Mouse (Mus musculus) kidney, embryonic 16.5 days (tissue): ENCODE measurements at regions not wholly inside any gene's neighbourhood (a gene's known extent, or its start where the extent isn't known, plus 50 kb on each side); places are given as distances from the start of the nearest gene placed in this dataset.

Source experiments
- ATAC-seq: fragments of 200-750 bp; cut with Nextera tagmentation; 2 replicates; pipeline ENCODE4 v1.8.0; 2017; ENCODE audit warnings: moderate TSS enrichment; ENCODE audit not compliant: low FRiP score, low TSS enrichment
- H3K27ac ChIP-seq: fragments of 300-500 bp; sonication (generic); 2 replicates; pipeline ENCODE4 v1.5.1; 2014; ENCODE audit warnings: low read length
- H3K27me3 ChIP-seq: fragments of 300-500 bp; sonication (generic); 2 replicates; pipeline ENCODE4 v1.6.1; 2014; ENCODE audit warnings: low read length, control low read depth, mixed read lengths; ENCODE audit not compliant: insufficient read depth
- H3K36me3 ChIP-seq: fragments of 300-500 bp; sonication (generic); 2 replicates; pipeline ENCODE4 v1.6.1; 2014; ENCODE audit warnings: low read length, control low read depth, mixed read lengths; ENCODE audit not compliant: insufficient read depth
- H3K4me1 ChIP-seq: fragments of 300-500 bp; sonication (generic); 2 replicates; pipeline ENCODE4 v1.6.1; 2014; ENCODE audit warnings: low read length, control low read depth, mixed read lengths; ENCODE audit not compliant: insufficient read depth
- H3K4me2 ChIP-seq: fragments of 300-500 bp; sonication (generic); replicated peaks from 2 replicates; pipeline ENCODE4 v1.6.1; 2014; ENCODE audit warnings: low read depth, low read length
- H3K4me3 ChIP-seq: fragments of 300-500 bp; sonication (generic); 2 replicates; pipeline ENCODE4 v1.5.1; 2014; ENCODE audit warnings: mild to moderate bottlenecking, low read length
- H3K9ac ChIP-seq: fragments of 300-500 bp; sonication (generic); replicated peaks from 2 replicates; pipeline ENCODE4 v1.6.1; 2014; ENCODE audit warnings: low read length
- H3K9me3 ChIP-seq: fragments of 300-500 bp; sonication (generic); 2 replicates; pipeline ENCODE4 v1.6.1; 2016; ENCODE audit warnings: low read length, control low read depth
- WGBS: fragments of 180-500 bp; shearing (Covaris S2); extraction: QIAGEN DNeasy Blood & Tissue Kit; methylation state at CpG from one replicate; pipeline ENCODE4 v1.1.7; 2014; 5-methylcytosine and 5-hydroxymethylcytosine counted together

DNA sequence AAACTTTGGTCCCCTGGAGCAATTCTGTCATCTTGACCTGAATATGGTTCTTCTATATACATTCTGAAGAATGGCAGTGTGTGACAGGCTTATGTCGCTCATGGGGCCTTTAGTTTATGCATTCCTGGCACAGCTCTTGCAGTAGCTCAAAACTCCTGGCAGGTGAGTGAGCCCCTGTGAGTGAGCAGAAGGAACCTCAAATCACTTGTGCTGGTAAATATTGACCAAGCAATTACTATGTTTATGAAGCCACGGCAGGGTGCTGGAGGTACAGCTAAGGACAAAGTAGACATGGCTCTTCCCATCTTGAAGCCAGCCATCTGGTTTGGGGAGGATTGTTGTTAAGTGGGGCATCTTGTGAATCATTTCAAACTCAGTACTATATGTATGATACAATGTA lies 79.1 kb upstream of the Klf9 start:
- 68% methylated on average over 2 of the region's 2 CpGs for WGBS
- no peak overlapping the region for H3K27ac ChIP-seq
- H3K27me3 ChIP-seq = no peaks in the 10 kb centered on the region
- no peak for ATAC-seq
- no peak overlapping the region for H3K9ac ChIP-seq
- no peaks in the 10 kb centered on the region for H3K9me3 ChIP-seq
- H3K36me3 ChIP-seq = no peaks in the 10 kb centered on the region
- H3K4me3 ChIP-seq = no peak overlapping the region
- H3K4me1 ChIP-seq = peaks cover 13% of the 10 kb centered on the region
- no peak overlapping the region for H3K4me2 ChIP-seq

DNA sequence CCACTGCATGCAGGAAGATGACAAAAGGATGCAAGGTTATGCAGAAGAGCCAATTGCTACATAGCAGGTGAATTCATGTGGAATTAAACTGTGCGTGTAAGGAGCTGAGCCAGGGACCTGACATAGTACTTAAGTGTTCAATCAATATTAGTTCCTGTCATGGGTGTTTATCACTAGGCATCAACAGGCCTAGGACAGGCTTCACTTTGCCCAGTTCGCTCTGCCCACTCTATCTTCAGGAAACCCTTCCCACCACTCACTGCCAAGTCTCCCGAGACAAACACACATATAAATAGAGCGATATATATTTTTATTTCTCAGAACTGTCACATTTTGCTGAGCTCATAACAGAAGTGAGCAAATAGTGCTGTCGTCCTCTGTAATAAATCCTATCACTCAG lies 78.2 kb upstream of the Klf9 start:
- no peaks in the 10 kb centered on the region for H3K36me3 ChIP-seq
- H3K4me3 ChIP-seq = no peak overlapping the region
- no peak overlapping the region for H3K9ac ChIP-seq
- no peak overlapping the region for H3K27ac ChIP-seq
- H3K27me3 ChIP-seq = no peaks in the 10 kb centered on the region
- no peak overlapping the region for H3K4me2 ChIP-seq
- 78% methylated on average over 5 of the region's 5 CpGs for WGBS
- H3K9me3 ChIP-seq = no peaks in the 10 kb centered on the region
- peaks cover 6% of the 10 kb centered on the region for H3K4me1 ChIP-seq
- ATAC-seq = no peak

DNA sequence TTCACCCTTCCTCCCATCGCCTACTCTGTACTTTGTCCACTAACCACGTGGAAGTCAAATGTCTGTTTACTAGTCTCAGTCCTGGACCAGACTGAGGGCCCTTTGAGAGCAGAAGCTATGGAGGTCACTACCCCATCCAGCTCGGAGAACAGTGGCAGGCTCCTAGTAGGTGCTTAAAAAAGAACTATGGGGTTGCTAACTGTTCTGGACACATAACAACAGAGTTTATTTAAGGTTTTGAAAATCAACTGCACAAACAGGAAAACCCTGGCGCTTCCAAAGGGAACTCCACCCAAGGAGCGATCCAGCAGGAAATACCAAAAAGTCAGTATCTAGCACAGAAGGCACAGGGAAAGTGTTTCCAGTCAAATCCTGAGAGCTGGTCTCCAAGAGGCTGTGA lies 75.5 kb upstream of the Klf9 start:
- Histone ChIP-seq H3K9me3 (no peaks in the 10 kb centered on the region), H3K4me1 (no peaks in the 10 kb centered on the region), H3K4me2 (no peak overlapping the region), H3K4me3 (no peak overlapping the region), H3K27ac (no peak overlapping the region), H3K36me3 (no peaks in the 10 kb centered on the region), H3K27me3 (no peaks in the 10 kb centered on the region), H3K9ac (no peak overlapping the region)
- ATAC-seq = no peak
- 71% methylated on average over 5 of the region's 5 CpGs for WGBS

DNA sequence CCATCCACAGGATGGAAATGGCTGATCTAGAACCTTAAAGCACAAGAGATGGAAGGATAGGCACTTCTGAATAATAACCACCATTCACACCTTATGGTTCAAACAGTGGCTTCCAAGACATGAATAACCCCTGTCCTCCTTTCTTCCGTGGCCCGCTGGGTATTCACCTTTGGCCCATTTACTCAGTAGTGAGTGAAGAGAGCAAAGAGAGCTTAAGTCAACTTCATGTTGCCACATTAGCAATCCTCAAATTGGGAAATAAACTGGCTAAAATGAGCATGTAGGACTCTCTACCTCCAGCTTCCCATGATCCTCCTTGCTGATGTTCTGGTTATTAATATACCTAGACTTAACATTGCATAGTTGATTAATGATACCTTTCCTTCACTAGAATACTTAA lies 74.3 kb upstream of the Klf9 start:
- H3K27me3 ChIP-seq = no peaks in the 10 kb centered on the region
- no peak overlapping the region for H3K27ac ChIP-seq
- H3K9ac ChIP-seq = no peak overlapping the region
- H3K4me1 ChIP-seq = no peaks in the 10 kb centered on the region
- no peak overlapping the region for H3K4me3 ChIP-seq
- H3K4me2 ChIP-seq = no peak overlapping the region
- H3K9me3 ChIP-seq = no peaks in the 10 kb centered on the region
- no peaks in the 10 kb centered on the region for H3K36me3 ChIP-seq
- WGBS = 84% methylated on average over 2 of the region's 2 CpGs
- no peak for ATAC-seq

DNA sequence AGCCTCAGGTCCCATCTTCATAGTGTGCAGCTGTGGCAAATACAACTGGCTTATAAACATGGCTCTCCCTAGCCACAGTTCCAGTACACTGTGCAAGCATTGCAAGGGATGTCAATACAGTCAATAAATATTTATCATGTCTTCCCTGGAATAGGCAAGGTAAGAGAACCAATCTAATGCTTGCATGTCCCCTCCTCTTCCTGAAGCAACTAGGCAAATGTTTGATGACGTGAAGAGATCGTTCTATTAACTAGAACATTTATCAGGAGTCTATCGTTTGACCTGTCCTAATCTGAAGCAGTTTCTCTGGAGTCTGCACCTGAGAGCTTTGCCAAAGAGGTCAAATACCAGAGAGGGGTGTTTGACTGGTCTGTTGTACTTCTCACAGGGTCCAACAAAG lies 72.4 kb upstream of the Klf9 start:
- H3K9ac ChIP-seq = no peak overlapping the region
- H3K27ac ChIP-seq = no peak overlapping the region
- WGBS = 86% methylated on average over 3 of the region's 3 CpGs
- H3K36me3 ChIP-seq = no peaks in the 10 kb centered on the region
- no peak overlapping the region for H3K4me3 ChIP-seq
- H3K4me2 ChIP-seq = no peak overlapping the region
- no peak for ATAC-seq
- no peaks in the 10 kb centered on the region for H3K27me3 ChIP-seq
- no peaks in the 10 kb centered on the region for H3K9me3 ChIP-seq
- no peaks in the 10 kb centered on the region for H3K4me1 ChIP-seq

DNA sequence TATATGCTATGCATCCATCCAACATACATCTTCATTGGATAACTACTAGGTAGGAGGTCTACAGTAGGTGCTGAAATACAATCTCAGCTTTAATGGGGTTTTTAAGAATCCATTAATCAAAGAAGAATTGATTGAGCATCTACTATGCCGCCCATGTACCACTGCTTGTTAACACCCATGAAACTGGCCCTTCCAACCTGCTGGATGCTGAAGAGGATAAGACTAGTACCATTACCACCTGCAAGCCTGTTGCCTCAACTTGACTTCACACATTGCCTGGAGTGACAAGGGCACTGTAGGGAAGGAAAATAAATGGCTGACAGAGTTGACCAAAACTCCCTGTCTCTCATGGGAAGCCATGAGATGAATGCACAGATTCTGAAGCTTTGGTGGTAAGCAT lies 71.4 kb upstream of the Klf9 start:
- no peak overlapping the region for H3K4me3 ChIP-seq
- H3K4me2 ChIP-seq = no peak overlapping the region
- H3K4me1 ChIP-seq = no peaks in the 10 kb centered on the region
- ATAC-seq = no peak
- H3K27ac ChIP-seq = no peak overlapping the region
- WGBS = 92% methylated on average over 1 of the region's 1 CpGs
- H3K9me3 ChIP-seq = no peaks in the 10 kb centered on the region
- no peak overlapping the region for H3K9ac ChIP-seq
- no peaks in the 10 kb centered on the region for H3K36me3 ChIP-seq
- H3K27me3 ChIP-seq = no peaks in the 10 kb centered on the region

DNA sequence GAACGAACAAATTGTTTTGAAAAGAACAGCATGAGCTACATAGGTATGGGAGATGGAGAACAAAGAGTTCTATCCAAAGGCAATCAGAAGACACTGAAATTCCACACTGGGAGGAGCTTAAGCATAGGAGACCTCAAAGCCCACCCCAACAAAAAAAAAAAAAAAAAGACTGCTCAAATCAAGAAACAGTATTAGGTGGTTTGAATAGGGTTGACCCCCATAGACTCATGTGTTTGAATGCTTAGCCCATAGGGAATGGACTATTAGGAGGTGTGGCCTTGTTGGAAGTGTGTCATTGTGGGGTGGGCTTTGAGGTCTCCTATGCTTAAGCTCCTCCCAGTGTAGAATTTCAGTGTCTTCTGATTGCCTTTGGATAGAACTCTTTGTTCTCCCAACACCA lies 70.0 kb upstream of the Klf9 start:
- no peak for ATAC-seq
- Histone ChIP-seq H3K4me2 (no peak overlapping the region), H3K27ac (no peak overlapping the region), H3K4me3 (no peak overlapping the region), H3K4me1 (no peaks in the 10 kb centered on the region), H3K36me3 (no peaks in the 10 kb centered on the region), H3K27me3 (no peaks in the 10 kb centered on the region), H3K9me3 (no peaks in the 10 kb centered on the region), H3K9ac (no peak overlapping the region)
- 88% methylated on average over 1 of the region's 1 CpGs for WGBS

DNA sequence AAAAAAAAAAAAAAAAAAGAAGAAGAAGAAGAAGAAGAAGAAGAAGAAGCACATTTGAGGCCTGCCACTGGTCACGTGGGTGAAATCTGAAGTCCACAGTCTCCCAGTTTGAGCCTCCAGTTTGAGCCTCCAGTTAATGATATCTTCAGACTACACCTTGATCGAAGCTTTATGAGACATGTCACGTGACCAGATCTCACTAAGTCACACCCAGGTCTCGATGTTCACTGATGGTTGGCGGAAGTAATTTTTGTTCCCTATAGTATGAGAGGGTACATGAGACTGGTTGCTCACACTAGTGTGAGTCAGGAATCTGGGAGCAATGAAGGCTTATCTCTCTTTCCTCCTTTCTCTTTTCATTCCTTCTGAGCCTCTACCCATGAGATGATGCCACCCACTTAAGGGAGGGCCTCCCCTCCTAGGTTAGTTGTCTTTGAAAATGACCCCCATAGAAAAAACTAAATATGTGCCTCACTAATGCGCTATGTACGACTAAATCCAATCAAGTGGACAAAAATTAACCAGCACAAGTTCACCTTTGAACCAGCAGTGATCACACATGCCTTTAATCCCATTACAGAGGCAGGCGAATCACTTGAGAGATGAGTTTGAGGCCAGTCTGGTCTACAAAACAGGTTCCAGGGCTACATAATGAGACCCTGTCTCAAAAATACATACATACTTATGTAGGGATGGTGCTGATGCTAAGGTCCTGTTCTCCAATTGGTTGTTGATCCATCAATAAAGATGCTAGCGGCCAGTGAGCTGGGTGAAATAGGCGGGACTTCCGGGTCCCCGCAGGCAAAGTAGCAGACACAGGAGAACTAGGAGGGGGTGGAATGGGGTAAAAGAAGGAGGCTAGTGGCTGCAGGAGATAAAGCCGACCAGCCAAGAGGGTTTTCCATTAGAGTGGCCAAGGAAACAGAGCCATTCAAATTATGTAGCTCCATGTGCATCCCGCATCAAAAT lies 66.1 kb upstream of the Klf9 start:
- Histone ChIP-seq H3K9ac (no peak overlapping the region), H3K36me3 (no peaks in the 10 kb centered on the region), H3K27me3 (no peaks in the 10 kb centered on the region), H3K4me2 (no peak overlapping the region), H3K9me3 (no peaks in the 10 kb centered on the region), H3K27ac (no peak overlapping the region), H3K4me3 (no peak overlapping the region), H3K4me1 (no peaks in the 10 kb centered on the region)
- ATAC-seq = no peak
- 82% methylated on average over 14 of the region's 14 CpGs for WGBS

DNA sequence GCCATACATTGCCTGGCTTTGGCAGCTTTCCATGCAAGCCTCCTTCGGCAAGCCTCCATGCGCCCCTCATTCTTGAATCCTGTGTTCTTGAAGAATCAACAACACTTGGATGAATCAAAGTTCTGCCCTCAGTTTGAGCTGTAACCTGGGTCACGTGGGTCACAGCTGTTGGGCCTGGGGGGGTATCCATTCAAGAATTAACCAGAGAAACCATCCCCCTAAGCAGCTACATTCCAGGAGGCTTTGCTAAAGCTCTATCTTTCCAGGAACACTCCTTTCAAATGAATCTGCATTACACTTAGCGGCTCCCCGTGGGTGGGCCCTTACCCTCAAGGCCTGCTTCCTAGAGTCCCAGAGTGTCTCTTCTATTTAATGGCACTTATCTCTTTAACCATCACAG lies 65.2 kb upstream of the Klf9 start:
- no peak for ATAC-seq
- no peak overlapping the region for H3K4me3 ChIP-seq
- no peak overlapping the region for H3K9ac ChIP-seq
- no peaks in the 10 kb centered on the region for H3K4me1 ChIP-seq
- H3K27ac ChIP-seq = no peak overlapping the region
- H3K27me3 ChIP-seq = no peaks in the 10 kb centered on the region
- no peak overlapping the region for H3K4me2 ChIP-seq
- WGBS = 54% methylated on average over 5 of the region's 5 CpGs
- H3K9me3 ChIP-seq = no peaks in the 10 kb centered on the region
- H3K36me3 ChIP-seq = no peaks in the 10 kb centered on the region

DNA sequence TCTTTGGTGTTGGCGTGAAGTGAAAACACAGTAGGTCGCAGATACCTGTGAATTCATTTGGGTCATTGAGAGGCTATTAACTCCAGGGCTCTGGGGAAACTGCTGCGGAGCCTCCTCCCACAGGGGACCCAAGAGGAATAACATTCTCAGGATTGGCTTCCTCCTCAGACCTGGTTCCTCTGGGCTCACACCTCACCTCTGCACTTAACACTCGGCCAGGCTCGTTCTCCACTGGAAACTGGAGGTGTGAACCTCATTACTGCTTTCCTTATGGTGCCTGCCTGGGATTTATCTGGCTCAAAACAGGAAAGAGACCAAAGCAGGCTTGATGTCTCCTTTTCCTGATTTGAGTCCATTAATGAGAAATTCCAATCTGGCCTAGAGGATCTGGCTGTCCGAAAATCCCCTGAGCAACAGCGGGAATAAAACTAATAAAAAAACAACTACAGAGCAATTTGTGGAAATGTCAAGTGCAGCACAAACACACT lies 55.8 kb upstream of the Klf9 start:
- no peaks in the 10 kb centered on the region for H3K9me3 ChIP-seq
- H3K4me2 ChIP-seq = no peak overlapping the region
- H3K9ac ChIP-seq = no peak overlapping the region
- ATAC-seq = no peak
- no peak overlapping the region for H3K27ac ChIP-seq
- 30% methylated on average over 7 of the region's 7 CpGs for WGBS
- no peaks in the 10 kb centered on the region for H3K4me1 ChIP-seq
- no peaks in the 10 kb centered on the region for H3K36me3 ChIP-seq
- H3K4me3 ChIP-seq = no peak overlapping the region
- no peaks in the 10 kb centered on the region for H3K27me3 ChIP-seq
